Mouse (Mus musculus): ENCODE data around the gene Pkp4.

DNA sequence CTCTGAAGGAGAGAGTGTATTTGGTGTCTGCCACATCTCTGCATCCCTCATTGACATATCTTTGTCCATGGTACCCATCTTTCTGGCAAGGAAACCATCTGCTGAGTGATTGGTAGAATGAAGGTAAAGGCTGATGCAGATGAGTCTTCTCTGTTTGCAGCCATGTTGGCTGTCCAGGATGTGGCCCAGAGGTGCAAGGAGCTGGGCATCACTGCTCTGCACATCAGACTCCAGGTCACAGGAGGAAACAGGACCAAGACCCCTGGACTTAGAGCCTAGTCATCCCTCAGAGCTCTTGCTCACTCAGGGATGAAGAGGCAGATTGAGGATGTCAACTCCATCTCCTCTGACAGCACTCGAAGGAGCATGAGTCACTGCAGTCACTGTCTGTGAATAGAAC lies 235.9 kb downstream of the Pkp4 start:
- no peak for TF ChIP-seq POLR2A (IDR thresholded peaks at IDR 0.05; ENCODE audit: extremely low read depth, insufficient read depth, low read length)
- TF ChIP-seq CTCF (IDR thresholded peaks at IDR 0.05; ENCODE audit: low read depth, low read length) = no peak

All from liver, adult 2 months (tissue).